Mouse (Mus musculus) gastrocnemius, adult 18-20 months (tissue): Measurements from ENCODE around the gene Gm37240. TPM values are rescaled to one million over a fixed set of nuclear protein-coding genes. Genes with fewer than 3 reads are reported as not detected.

Experiments used
- DNase-seq: peaks from one replicate; pipeline ENCODE4 v3.0.0; 2021; ENCODE audit warnings: low spot score
- total RNA-seq, 2 experiments: library from RNA; stranded (reverse); gene quantifications; 2 replicates each; pipeline ENCODE4 v1.2.3; 2021

Gene Gm37240
- total RNA-seq, 2 experiments from 2014 or later = 30.2 to 34.0 TPM

GRCm38 (mm10) chr3:85683618-85684017 lies 203.7 kb downstream of the Gm37240 start:
- DNase-seq = no peak

DNA sequence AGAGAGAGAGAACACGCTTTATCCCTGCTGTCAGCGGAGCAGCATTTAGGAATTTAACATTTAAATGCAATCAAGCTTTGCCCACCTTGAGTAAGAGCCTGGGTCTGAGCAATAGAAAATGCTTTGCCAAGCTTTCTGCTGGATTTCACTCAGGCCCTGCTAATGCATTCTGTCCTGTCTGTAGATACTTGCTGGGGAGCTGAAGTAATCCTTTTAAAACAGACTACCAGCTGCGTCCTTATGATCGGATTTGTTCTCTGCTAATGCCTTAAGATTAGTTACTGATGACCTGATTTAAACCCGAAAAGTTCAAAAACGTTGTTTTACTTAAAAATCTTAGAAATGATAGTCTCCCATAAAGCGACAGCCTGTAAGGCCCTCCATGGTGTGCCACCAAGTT lies 206.2 kb downstream of the Gm37240 start:
- DNase-seq = no peak

- DNase-seq = no peak
Observed at GRCm38 (mm10) chr3:85679960-85680359, 207.4 kb downstream of the Gm37240 start.

DNA sequence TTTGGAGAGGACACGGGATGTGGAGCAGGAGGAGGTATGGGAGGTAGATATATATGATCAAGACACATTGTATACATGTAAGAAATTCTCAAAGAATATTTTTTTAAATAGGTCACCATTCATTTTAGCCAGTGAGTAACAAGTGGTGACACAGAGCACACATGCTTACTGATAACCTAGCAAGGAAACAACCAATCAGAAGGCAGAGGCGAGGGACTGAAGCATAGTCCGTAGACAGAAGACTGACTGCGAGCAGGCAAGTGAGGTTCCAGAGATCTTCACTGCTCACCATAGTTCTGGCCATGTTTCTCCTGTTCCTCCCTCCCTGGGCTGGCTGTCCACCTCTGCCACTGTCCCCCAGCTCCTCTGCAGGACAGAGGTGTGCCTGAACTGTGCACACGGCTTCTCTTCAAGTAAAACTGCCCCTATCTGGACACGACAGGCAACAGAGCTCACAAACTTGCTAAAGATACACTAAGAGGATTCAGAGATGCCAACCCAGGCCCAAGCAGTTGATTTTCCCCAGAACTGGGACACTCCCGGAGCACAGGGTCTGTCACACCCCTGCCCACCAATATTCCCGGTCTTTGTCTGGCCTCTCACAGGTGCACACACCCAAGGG lies 207.9 kb downstream of the Gm37240 start:
- DNase-seq = no peak

- no peak for DNase-seq
Observed at GRCm38 (mm10) chr3:85677952-85678351, 209.4 kb downstream of the Gm37240 start.

- no peak for DNase-seq
Observed at GRCm38 (mm10) chr3:85677133-85677532, 210.2 kb downstream of the Gm37240 start.

DNA sequence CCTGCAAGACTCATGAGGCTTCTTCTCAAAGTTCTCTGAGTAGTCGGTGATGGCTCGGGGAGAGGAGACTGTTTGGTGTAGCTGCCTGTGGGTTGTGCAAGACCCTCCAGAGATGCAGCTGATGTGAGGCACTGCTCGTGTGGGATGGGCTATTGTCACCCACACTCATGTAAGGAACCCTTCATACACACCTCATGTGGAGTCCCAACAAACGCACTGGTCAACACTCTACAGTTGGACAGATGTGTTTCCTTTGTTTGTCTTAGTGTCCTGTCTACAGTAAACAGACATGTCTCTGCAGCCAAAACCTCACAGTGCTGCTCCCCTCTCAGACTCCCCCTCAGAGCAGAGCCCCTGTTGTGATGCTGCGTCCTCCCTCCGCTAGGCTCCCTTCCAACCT lies 217.5 kb downstream of the Gm37240 start:
- DNase-seq = no peak

GRCm38 (mm10) chr3:85667683-85668082 lies 219.6 kb downstream of the Gm37240 start:
- DNase-seq = no peak

DNA sequence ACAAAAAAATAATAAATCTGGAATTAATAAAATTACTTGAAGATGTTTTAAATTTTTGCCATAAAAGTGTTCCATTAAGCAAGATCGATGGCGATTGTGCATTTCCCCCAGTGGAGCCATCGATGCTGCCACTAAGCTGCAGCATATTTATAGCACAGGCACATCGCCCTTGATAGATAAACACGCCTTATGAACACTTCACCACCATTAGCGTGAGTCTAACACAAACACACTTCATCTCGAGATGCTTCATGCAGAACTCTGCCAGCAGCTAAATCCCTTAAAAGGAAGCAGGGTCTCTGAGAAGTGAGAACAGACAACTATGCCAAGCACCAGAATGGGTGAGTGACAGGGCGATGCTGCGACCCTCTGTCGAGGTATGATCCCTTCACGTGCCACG lies 220.6 kb downstream of the Gm37240 start:
- no peak for DNase-seq

DNA sequence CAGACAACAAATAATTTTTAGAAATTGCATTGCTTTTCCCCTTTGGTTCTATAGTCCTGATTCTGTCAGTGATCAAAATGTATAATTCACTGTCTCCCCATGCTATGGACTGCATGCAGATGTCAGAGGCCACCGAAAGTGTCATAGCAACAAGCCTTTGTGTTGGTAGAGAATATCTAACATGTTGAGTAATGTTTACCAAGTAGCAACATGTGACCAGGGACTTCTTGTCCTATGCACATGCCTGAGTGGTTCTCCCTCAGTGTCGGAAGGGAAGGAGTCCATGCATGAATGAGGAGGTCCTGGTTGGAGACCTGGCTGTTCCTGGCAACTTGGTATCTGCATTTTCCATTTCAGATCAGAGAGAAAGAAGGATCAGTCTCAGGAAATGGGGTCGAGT lies 221.2 kb downstream of the Gm37240 start:
- no peak for DNase-seq

GRCm38 (mm10) chr3:85664591-85665171 lies 222.6 kb downstream of the Gm37240 start:
- no peak for DNase-seq

GRCm38 (mm10) chr3:85663826-85664225 lies 223.5 kb downstream of the Gm37240 start:
- DNase-seq = no peak

DNA sequence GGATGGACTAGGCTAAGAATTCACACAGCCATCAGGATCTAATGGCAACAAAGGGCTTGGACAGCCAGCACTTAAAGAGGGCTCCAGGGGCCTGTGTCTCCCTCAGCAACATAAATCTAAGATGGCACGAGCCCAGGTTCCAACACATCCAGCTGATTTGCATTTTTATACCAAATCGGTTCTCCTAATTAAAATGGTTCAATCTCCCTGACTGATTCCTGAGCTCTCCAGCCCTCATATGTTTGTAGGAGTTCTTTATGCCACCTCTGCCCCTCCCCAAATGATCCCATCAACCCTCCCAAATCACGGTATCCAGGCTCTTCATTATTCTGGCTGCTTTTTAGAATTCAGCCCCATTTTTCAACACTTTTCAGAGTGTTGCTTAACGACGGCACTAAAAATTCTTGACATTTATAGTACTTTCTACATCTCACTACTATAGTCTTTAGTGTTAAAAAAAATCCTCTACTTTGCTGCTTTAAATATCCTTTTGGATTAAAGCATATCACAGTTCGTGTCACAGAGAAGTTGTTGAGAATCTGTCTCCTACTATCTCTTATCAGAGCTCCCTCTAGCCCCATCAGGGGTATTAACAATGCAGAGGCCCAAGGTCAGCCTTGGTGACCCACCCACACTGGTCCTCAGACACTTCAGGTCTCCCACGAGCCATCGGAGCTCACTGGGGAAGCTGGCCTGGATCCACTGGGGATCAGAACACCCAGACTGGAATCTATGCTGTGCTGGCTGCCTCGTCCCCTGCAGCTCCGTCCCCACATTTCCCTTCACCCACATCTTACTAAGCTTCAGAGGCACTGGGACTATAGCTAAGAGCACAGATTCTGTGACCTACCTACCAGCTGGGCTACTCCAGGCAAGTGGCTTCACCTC lies 225.1 kb downstream of the Gm37240 start:
- DNase-seq = no peak

GRCm38 (mm10) chr3:85659681-85660080 lies 227.6 kb downstream of the Gm37240 start:
- DNase-seq = no peak

GRCm38 (mm10) chr3:85655538-85655937 lies 231.8 kb downstream of the Gm37240 start:
- DNase-seq = no peak

DNA sequence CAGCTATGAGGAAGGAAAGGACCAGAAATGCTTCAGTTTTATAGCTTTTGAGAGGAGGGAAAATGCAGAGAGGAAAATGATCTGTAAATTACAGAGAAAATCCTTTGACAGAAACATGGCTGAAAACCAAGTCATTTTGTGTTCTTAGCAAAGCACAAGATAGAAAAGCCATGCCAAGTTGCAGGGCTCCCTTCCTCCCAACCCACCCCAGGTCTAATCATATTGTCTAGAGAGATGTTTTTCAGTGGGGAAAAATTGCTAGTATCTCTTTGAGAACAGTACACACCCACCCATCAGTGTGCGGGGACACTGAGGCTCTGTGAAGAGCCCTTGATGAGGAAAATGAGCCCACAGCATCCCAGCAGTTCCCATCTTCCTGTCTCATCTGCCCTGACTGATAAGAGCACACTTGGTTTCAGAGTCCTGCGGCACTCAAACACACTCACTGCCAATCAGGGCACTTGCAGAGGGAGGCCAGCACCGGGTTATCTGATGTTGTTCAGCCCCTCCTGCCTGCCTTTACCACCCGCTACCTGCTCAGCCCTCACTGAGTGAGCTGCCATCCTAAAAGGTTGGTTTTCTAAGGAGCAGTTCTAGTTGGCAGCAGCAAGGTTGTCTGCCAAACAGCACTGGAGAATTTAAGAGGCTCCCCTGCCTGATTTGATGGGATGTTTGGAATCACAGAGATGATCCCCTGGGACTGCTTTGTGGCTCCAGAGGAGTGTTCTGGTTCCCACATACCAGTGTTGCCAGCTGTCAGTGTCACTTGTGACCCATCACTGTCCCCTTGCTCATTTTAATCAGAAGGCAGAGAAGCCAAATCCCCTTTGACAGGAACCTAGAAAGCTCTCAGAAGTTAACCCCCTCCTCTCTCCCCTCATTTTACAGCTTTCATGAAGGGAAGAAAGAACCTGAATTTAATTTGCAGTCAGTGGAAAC lies 234.3 kb downstream of the Gm37240 start:
- no peak for DNase-seq

DNA sequence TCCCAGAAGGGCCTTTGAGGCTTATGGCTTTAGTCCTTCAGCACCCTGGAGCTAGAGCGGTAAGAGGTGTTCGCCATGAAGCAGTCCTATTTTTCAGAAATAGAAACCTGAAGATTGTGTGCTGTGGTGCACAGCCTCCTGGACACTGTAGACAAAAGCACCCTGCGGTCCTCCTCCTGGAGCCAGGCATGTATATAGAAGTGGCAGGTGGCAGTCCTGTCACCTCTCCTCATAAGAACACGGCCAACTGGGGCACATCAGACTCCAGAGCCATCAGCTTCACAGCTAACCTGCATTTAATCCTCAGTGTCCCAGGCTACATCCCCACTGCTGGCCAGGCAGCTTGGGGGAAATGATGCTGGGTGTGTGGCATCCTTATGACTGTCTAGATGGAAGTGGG lies 238.1 kb downstream of the Gm37240 start:
- no peak for DNase-seq

GRCm38 (mm10) chr3:85645517-85646004 lies 241.8 kb downstream of the Gm37240 start:
- no peak for DNase-seq

- no peak for DNase-seq
Observed at GRCm38 (mm10) chr3:85644814-85645213, 242.5 kb downstream of the Gm37240 start.

GRCm38 (mm10) chr3:85641751-85642150 lies 245.6 kb downstream of the Gm37240 start:
- DNase-seq = peak; percentile 45

GRCm38 (mm10) chr3:85636716-85637447 lies 250.4 kb downstream of the Gm37240 start:
- DNase-seq = no peak
